10 mouse cellular contexts compared by ENCODE assay signal in the genomic region with DNA sequence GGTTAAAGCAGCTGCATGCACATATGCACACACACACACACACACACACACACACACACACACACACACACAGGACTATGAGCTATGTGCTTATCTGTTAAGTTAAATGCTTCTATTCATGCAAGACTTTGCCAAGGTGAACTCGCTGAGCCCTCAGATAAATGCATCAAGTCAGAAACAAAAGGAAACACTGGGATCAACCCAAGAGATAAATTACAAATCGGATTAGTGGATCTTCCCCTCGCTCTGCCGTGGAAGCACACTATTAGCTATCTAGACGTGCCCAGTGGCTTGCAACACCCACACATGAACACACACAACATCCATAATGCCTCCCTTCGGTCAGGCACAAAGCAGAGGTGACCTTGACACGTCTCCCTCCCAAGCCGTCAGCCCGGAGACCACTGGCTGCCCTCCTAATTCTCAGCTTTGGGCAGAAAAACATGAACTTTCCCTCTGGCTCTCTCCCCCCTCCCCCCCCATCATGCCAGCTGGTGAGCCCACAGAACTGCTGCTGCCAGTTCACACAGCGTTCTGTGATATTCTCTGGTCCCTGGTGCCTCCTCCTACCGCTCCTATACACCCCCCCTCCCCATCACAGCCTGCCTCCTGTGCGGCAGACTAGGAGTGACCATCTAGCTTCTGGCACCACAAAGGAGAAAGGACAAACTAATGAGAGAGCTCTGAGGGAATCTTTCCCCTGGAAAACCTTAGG.
DNase-seq lines count a peak whose midpoint lies in the region; ATAC-seq lines count a peak whose summit lies in the region.
"Had no signal": no experiment of that assay in that cellular context is flagged by ENCODE, and none has a peak within 500 bp of the region (broad histone marks: within the 10 kb centered on the region; RNA-seq: fewer than 3 reads in every experiment).

No protein-coding gene starts in this region.

- peak overlapping the region; percentile 8; the same call in 1 of the 2 replicates for H3K27ac ChIP-seq in forebrain, embryonic 10.5 days
- no peak overlapping the region for H3K27ac ChIP-seq in forebrain, embryonic 11.5 days (ENCODE audit: low read depth, low read length)
- H3K27ac ChIP-seq: limb, embryonic 12.5 days had no signal

- 50% methylated on average over 12 of the region's 12 CpGs for WGBS in forebrain, embryonic 10.5 days
- 51% methylated on average over 12 of the region's 12 CpGs for WGBS in forebrain, embryonic 11.5 days

- no peaks in the 10 kb centered on the region for H3K36me3 ChIP-seq in forebrain, embryonic 10.5 days (replicated peaks)
- no peaks in the 10 kb centered on the region for H3K36me3 ChIP-seq in forebrain, embryonic 11.5 days (ENCODE audit: control insufficient read depth, insufficient read depth, low read length)
- H3K36me3 ChIP-seq: limb, embryonic 12.5 days had no signal

- H3K9me3 ChIP-seq in forebrain, embryonic 10.5 days: no peaks in the 10 kb centered on the region
- H3K9me3 ChIP-seq in forebrain, embryonic 11.5 days (ENCODE audit: control insufficient read depth, low read length): no peaks in the 10 kb centered on the region
- H3K9me3 ChIP-seq: limb, embryonic 12.5 days had no signal

- peaks cover 20% of the 10 kb centered on the region for H3K4me1 ChIP-seq in forebrain, embryonic 10.5 days
- H3K4me1 ChIP-seq in forebrain, embryonic 11.5 days (replicated peaks; ENCODE audit: control insufficient read depth, insufficient read depth, low read length): 0 out of 2 replicates have a peak, but pooled peaks cover 2% of the 10 kb centered on the region

- H3K27me3 ChIP-seq in forebrain, embryonic 10.5 days (ENCODE audit: poor library complexity, severe bottlenecking): no peaks in the 10 kb centered on the region
- no peaks in the 10 kb centered on the region for H3K27me3 ChIP-seq in forebrain, embryonic 11.5 days (ENCODE audit: control insufficient read depth, insufficient read depth, low read length)
- H3K27me3 ChIP-seq: limb, embryonic 12.5 days had no signal

- no peak for DNase-seq in forebrain, embryonic 10.5 days (ENCODE audit: extremely low spot score, low spot score)
- no peak for DNase-seq in forebrain, embryonic 11.5 days (ENCODE audit: low spot score)
- DNase-seq in testis, postnatal 14 days (ENCODE audit: low spot score): peak; percentile 54
- DNase-seq in testis, postnatal 10 days (ENCODE audit: low spot score): no peak
- DNase-seq in telencephalon, adult 2 months (ENCODE audit: low read depth, low spot score): peak; percentile 57
- DNase-seq in spleen, postnatal 10 days (ENCODE audit: low spot score in 2 of 2): no peak
- no peak for DNase-seq in gastrocnemius, postnatal 25 days

- ATAC-seq in forebrain, embryonic 11.5 days (replicated peaks; ENCODE audit: low FRiP score): no peak
- peak; percentile 78 for ATAC-seq in megakaryocyte progenitor cell, adult 5-6 weeks (replicated peaks; ENCODE audit: poor library complexity)
- ATAC-seq: CD4-positive, CD25-positive, alpha-beta regulatory T cell, adult 4 months had no signal

- no peak overlapping the region for H3K9ac ChIP-seq in forebrain, embryonic 11.5 days (ENCODE audit: low read length)
- H3K9ac ChIP-seq: limb, embryonic 12.5 days had no signal

- H3K4me3 ChIP-seq in forebrain, embryonic 10.5 days: no peak overlapping the region
- H3K4me3 ChIP-seq in forebrain, embryonic 11.5 days (ENCODE audit: low read depth, low read length): no peak overlapping the region
- H3K4me3 ChIP-seq: limb, embryonic 12.5 days had no signal

- no peak overlapping the region for H3K4me2 ChIP-seq in forebrain, embryonic 11.5 days (ENCODE audit: low read depth, low read length, severe bottlenecking)
- H3K4me2 ChIP-seq: limb, embryonic 12.5 days had no signal

Comparison
In these comparisons a context has a peak if more than half of its experiments do, and no peak if none do; other contexts are left out.
1. DNase-seq: peak in testis, postnatal 14 days (single experiment) and telencephalon, adult 2 months (single experiment); none in forebrain, embryonic 10.5 days (single experiment), forebrain, embryonic 11.5 days (single experiment), testis, postnatal 10 days (single experiment), spleen, postnatal 10 days (0 of 2) and gastrocnemius, postnatal 25 days (single experiment).